Mouse (Mus musculus) liver, postnatal 0 days (tissue): ENCODE results near the gene Ppil4. TPM values are rescaled to one million over a fixed set of nuclear protein-coding genes. Genes with fewer than 3 reads are reported as not detected.

ENCODE experiments used
- ATAC-seq: fragments of 200-750 bp; cut with Nextera tagmentation; 2 replicates; pipeline ENCODE4 v1.8.0; 2017; ENCODE audit warnings: mild to moderate bottlenecking, moderate library complexity
- DNase-seq: peaks from one replicate; pipeline ENCODE4 v3.0.0-alpha.2; 2016
- H3K27ac ChIP-seq: fragments of 300-500 bp; sonication (generic); 2 replicates; pipeline ENCODE4 v1.5.1; 2014; ENCODE audit warnings: antibody characterized with exemption, moderate library complexity, mild to moderate bottlenecking, low read depth
- H3K27me3 ChIP-seq: fragments of 300-500 bp; sonication (generic); 2 replicates; pipeline ENCODE4 v1.6.1; 2014; ENCODE audit warnings: low read length, control low read depth, mixed read lengths; ENCODE audit not compliant: insufficient read depth
- H3K36me3 ChIP-seq: fragments of 300-500 bp; sonication (generic); replicated peaks from 2 replicates; pipeline ENCODE4 v1.6.1; 2014; ENCODE audit warnings: mild to moderate bottlenecking, control low read depth, low read length, moderate library complexity, mixed read lengths; ENCODE audit not compliant: insufficient read depth
- H3K4me1 ChIP-seq: fragments of 300-500 bp; sonication (generic); 2 replicates; pipeline ENCODE4 v1.6.1; 2014; ENCODE audit warnings: antibody characterized with exemption, mild to moderate bottlenecking, control low read depth; ENCODE audit not compliant: insufficient read depth
- H3K4me2 ChIP-seq: fragments of 300-500 bp; sonication (generic); 2 replicates; pipeline ENCODE4 v1.6.1; 2014; ENCODE audit warnings: low read depth, mild to moderate bottlenecking, low read length, moderate library complexity, mixed read lengths
- H3K4me3 ChIP-seq: fragments of 300-500 bp; sonication (generic); 2 replicates; pipeline ENCODE4 v1.5.1; 2014; ENCODE audit warnings: low read depth, low read length
- H3K9ac ChIP-seq: fragments of 300-500 bp; sonication (generic); replicated peaks from 2 replicates; pipeline ENCODE4 v1.6.1; 2014; ENCODE audit warnings: mild to moderate bottlenecking, moderate library complexity
- H3K9me3 ChIP-seq: fragments of 300-500 bp; sonication (generic); 2 replicates; pipeline ENCODE4 v1.6.1; 2016; ENCODE audit warnings: mild to moderate bottlenecking, control low read depth, low read length, mixed read lengths
- CTCF ChIP-seq: sonication (generic); IDR thresholded peaks from 2 replicates; pipeline ENCODE4 v1.5.1; 2016; ENCODE audit warnings: antibody characterized with exemption, low read depth
- EP300 ChIP-seq: IDR thresholded peaks from 2 replicates; pipeline ENCODE4 v1.6.1; 2016; ENCODE audit warnings: antibody characterized with exemption, low read depth, mild to moderate bottlenecking
- WGBS: fragments of 180-500 bp; shearing (Covaris S2); extraction: QIAGEN DNeasy Blood & Tissue Kit; methylation state at CpG from one replicate; pipeline ENCODE4 v1.1.7; 2014; ENCODE audit not compliant: insufficient replicate concordance; 5-methylcytosine and 5-hydroxymethylcytosine counted together
- polyA plus RNA-seq: library from polyadenylated mRNA; unstranded; fragments of >200 nt; fragmentation: Nextera tagmentation; extraction: Ambion mirVana; gene quantifications from 2 replicates; pipeline ENCODE4 v1.2.1, GENCODE M21; 2015

Ppil4 gene
- polyA plus RNA-seq, 1 experiment from 2014 or later: 14.2 TPM

GRCm38 (mm10) chr10:7792254-7792750 is 389 bp upstream of the Ppil4 start:
- H3K4me3 ChIP-seq: peak overlapping the region; percentile 83
- TF ChIP-seq EP300: no peak
- TF ChIP-seq CTCF: no peak
- H3K27ac ChIP-seq: peak overlapping the region; percentile 85
- under 1% methylated on average over 10 of the region's 10 CpGs for WGBS
- peak overlapping the region; percentile 89 for H3K9ac ChIP-seq
- no peaks in the 10 kb centered on the region for H3K9me3 ChIP-seq
- ATAC-seq (peak; percentile 50), DNase-seq (no peak)
- H3K4me1 ChIP-seq: peaks cover 12% of the 10 kb centered on the region
- H3K4me2 ChIP-seq: peak overlapping the region; percentile 77
- no peaks in the 10 kb centered on the region for H3K27me3 ChIP-seq
- peaks cover 23% of the 10 kb centered on the region for H3K36me3 ChIP-seq

- no peaks in the 10 kb centered on the region for H3K4me1 ChIP-seq
- H3K36me3 ChIP-seq: peaks cover 85% of the 10 kb centered on the region
- no peak for ATAC-seq
- 56% methylated on average over 3 of the region's 3 CpGs for WGBS
- TF ChIP-seq CTCF (no peak), EP300 (no peak)
- H3K9me3 ChIP-seq: no peaks in the 10 kb centered on the region
- no peak overlapping the region for H3K4me3 ChIP-seq
- no peaks in the 10 kb centered on the region for H3K27me3 ChIP-seq
- H3K27ac ChIP-seq: no peak overlapping the region
- DNase-seq: no peak
- no peak overlapping the region for H3K4me2 ChIP-seq
- no peak overlapping the region for H3K9ac ChIP-seq
Observed at GRCm38 (mm10) chr10:7801258-7801657, 8.6 kb downstream of the Ppil4 start.

GRCm38 (mm10) chr10:7802519-7803140 is 9.9 kb downstream of the Ppil4 start:
- no peak overlapping the region for H3K9ac ChIP-seq
- H3K4me3 ChIP-seq: no peak overlapping the region
- no peak for DNase-seq
- H3K36me3 ChIP-seq: peaks cover 81% of the 10 kb centered on the region
- no peak overlapping the region for H3K27ac ChIP-seq
- TF ChIP-seq CTCF (no peak), EP300 (no peak)
- H3K27me3 ChIP-seq: no peaks in the 10 kb centered on the region
- no peak overlapping the region for H3K4me2 ChIP-seq
- H3K9me3 ChIP-seq: no peaks in the 10 kb centered on the region
- no peak for ATAC-seq
- 78% methylated on average over 2 of the region's 2 CpGs for WGBS
- H3K4me1 ChIP-seq: no peaks in the 10 kb centered on the region

- DNase-seq (peak; percentile 39), ATAC-seq (peak; percentile 72)
- TF ChIP-seq EP300: no peak
- TF ChIP-seq CTCF: peak; percentile 78
- Histone ChIP-seq H3K27ac (no peak overlapping the region), H3K9me3 (no peaks in the 10 kb centered on the region), H3K4me3 (no peak overlapping the region), H3K36me3 (peaks cover 54% of the 10 kb centered on the region), H3K4me2 (no peak overlapping the region), H3K4me1 (no peaks in the 10 kb centered on the region), H3K27me3 (no peaks in the 10 kb centered on the region), H3K9ac (no peak overlapping the region)
- WGBS: 39% methylated on average over 2 of the region's 2 CpGs
Observed at GRCm38 (mm10) chr10:7809937-7810336, 17.2 kb downstream of the Ppil4 start.

- no peak for TF ChIP-seq CTCF
- TF ChIP-seq EP300: no peak
- no peak for DNase-seq
- H3K27me3 ChIP-seq: no peaks in the 10 kb centered on the region
- no peak overlapping the region for H3K27ac ChIP-seq
- no peaks in the 10 kb centered on the region for H3K4me1 ChIP-seq
- no peak overlapping the region for H3K4me2 ChIP-seq
- no peak overlapping the region for H3K4me3 ChIP-seq
- 70% methylated on average over 2 of the region's 2 CpGs for WGBS
- H3K36me3 ChIP-seq: peaks cover 46% of the 10 kb centered on the region
- ATAC-seq: no peak
- no peak overlapping the region for H3K9ac ChIP-seq
- H3K9me3 ChIP-seq: no peaks in the 10 kb centered on the region
Observed at GRCm38 (mm10) chr10:7816476-7816875, 23.8 kb downstream of the Ppil4 start.

- Histone ChIP-seq H3K4me2 (no peak overlapping the region), H3K36me3 (peaks cover 56% of the 10 kb centered on the region), H3K9ac (no peak overlapping the region), H3K9me3 (no peaks in the 10 kb centered on the region), H3K4me1 (no peaks in the 10 kb centered on the region), H3K27ac (no peak overlapping the region), H3K4me3 (no peak overlapping the region), H3K27me3 (no peaks in the 10 kb centered on the region)
- no peak for TF ChIP-seq CTCF
- TF ChIP-seq EP300: no peak
- 90% methylated on average over 4 of the region's 4 CpGs for WGBS
- no peak for ATAC-seq
- no peak for DNase-seq
Observed at GRCm38 (mm10) chr10:7818676-7819075, 26.0 kb downstream of the Ppil4 start.
